Mouse (Mus musculus): Measurements from ENCODE around the gene Shc4.

Gene Shc4

DNA sequence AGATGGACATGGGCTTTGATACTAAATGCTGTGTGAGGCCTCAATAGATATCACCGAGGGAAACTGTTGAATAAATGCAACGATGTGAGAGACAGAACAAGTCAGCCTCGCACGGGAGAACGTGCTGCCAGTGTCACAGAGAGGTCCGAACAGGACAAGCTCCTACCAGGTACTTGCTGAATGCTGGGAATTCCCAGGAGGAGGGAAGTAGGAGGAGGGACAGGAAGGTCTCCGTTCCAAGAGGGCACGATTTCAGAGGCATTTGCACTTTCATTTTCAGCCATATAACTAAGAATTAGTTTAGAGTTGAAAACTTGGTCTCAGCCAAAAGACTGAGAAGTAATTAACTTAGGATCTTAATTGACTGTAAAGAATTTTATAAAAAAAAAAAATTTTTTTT, 72.4 kb downstream of the Shc4 start:
- in situ Hi-C loops (cut with MboI; ENCODE audit: unreplicated experiment in 2 of 2): loop anchor here (25.0 kb wide), 2 partner anchors 511 to 861 kb away; partner anchors contain the start of genes Atp8b4 (in 1 of the 2), Dtwd1 (in 1 of the 2) and Fam227b (in 1 of the 2)

DNA sequence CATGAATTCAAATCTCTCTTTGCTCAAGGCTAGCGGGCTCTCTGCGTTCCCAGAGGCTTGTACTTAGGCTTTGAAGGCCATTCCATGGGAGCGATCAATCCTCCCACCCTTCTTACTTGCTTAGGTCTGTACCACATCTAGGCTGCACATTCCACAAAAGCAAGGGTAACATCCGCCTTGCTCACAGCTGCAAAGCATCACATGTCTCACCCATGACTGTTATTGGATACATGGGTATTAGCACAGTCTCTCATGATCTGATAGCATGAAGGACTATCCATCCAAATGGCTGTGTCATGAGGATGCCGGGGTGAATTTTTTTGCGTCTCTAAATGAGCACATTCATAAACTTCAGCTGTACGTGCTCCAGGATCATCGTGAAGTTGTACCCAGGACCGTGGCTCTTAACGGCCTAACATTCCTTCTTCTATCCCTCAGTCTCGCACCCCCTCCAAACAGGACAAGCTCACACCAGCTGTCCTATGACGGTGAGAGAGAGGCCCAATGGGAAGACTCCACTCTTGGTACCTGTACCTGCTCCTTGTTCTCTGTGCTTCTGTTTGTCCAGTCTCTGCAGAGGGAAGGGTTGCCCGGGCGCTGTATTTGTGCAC, 73.1 kb downstream of the Shc4 start:
- in situ Hi-C loops (cut with MboI; ENCODE audit: unreplicated experiment in 2 of 2): loop anchor here (25.0 kb wide), 2 partner anchors 511 to 861 kb away; partner anchors contain the start of genes Atp8b4 (in 1 of the 2), Dtwd1 (in 1 of the 2) and Fam227b (in 1 of the 2)

DNA sequence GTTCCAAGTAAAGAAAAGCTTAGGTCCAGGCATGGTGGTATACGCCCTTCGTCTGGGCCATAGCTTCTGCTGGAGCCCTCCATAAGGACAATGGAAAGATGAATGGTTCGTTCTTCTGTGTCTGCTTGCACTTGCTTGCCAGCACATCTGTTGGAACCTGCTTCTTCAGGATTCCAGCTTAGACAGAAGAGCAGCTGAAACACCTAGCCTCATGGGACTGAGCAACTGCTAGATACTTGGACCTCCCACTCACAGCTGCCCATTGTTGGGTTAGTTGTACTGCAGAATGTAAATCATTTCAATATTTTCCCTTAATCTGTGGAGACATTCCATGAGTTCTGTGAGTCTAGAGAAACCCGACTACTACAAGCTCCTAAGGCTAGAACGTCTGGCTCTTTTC, 73.9 kb downstream of the Shc4 start:
- in situ Hi-C loops (cut with MboI; ENCODE audit: unreplicated experiment in 2 of 2): loop anchor here (25.0 kb wide), 2 partner anchors 512 to 862 kb away; partner anchors contain the start of genes Atp8b4 (in 1 of the 2), Dtwd1 (in 1 of the 2) and Fam227b (in 1 of the 2)

DNA sequence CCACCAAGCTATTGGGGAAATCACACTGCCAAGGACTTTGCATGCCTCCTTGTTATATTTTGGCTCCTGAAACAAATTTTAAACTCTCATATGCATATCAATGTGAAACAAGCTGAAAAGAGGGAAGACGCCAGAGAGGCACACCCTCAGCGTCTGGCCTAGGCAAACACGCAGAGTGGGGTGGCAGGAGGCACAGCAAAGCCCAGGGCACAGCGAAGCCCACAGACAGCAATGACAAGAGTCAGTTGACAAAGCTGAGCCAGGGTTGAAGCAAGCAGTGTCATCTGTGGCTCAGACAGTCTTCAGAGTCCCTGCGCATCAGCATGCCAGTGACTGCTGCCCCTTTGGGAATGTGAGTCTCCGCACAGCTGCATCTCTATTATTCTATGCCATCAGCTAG, 79.0 kb downstream of the Shc4 start:
- in situ Hi-C loops (cut with MboI; ENCODE audit: unreplicated experiment in 2 of 2): no loop called here

DNA sequence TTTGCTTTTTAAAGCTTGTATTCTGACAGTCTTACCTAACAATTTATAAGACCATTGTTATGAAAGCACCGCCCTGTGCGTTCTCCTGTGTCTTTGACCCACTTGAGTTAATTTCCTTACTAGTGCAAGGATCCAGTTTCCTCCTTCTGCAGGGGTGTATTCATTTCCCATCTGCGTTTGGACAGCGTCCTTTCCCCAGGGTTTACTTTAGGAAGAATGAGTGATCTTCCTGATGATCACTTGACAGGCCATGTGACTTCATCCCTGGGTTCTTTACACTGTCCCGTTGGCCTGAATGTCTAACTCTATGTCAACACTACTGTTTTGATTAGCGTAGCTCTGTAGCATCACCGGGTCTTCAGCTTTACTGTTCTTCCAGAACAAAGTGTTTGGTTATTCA, 86.6 kb downstream of the Shc4 start:
- in situ Hi-C loops (cut with MboI; ENCODE audit: unreplicated experiment in 2 of 2): no loop called here

DNA sequence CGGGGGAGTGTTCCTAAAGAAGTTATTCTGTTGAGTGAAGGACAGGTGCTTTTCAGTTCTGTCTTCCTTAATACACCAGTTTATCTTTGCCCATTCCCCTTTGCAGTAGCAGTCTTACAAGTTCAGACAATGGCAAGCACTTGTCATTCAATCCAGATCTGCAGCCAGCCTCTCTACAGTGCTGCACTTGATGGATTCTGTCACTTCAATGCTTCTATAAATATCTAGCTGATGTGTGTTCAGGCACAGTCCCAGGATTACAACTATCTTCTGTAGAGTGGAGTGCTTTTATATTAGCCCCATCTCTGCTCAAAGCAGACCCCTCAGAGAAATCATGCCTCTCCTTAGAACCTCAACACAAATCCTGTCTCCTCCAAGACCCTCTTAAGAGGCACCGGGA, 93.9 kb downstream of the Shc4 start:
- in situ Hi-C loops (cut with MboI; ENCODE audit: unreplicated experiment in 2 of 2): no loop called here

DNA sequence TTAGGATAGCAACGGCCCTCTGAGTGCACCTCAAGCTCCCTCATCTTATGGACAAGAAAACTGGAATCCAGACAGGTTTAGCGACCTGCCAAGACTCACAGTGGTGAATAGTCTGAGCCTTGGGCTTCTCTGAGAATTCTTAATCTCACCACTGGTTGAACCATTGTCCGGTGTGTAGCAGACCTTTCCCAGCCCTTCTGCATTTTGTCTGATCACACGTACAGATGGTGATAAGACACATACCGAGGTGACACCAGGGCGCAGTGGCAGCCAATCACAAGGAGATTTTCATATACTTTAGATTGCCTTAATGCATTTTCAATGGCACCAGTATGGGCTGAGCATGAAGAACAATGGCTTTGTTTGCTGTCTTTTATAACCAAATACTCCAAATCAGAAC, 95.5 kb downstream of the Shc4 start:
- in situ Hi-C loops (cut with MboI; ENCODE audit: unreplicated experiment in 2 of 2): no loop called here

DNA sequence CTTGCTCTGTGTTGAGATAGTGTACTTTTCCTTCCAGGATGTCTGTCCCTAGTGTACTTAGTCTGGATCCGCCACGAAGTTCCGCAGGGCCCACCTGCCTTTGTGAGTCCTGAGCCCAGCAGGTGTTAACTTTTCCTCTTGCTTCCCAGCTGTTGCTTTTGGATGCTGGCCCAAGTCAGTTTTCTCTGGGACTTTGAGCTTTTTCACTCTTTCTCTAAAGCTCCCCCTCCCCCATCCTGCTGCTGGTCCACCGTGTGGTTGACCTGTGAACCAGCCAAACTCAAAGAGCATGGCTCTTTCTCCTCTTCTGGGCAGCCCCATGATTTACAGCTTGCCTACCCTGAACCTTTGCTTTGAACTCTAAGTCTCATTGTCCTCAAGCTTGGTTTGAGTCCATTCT, 97.4 kb downstream of the Shc4 start:
- in situ Hi-C loops (cut with MboI; ENCODE audit: unreplicated experiment in 2 of 2): no loop called here

DNA sequence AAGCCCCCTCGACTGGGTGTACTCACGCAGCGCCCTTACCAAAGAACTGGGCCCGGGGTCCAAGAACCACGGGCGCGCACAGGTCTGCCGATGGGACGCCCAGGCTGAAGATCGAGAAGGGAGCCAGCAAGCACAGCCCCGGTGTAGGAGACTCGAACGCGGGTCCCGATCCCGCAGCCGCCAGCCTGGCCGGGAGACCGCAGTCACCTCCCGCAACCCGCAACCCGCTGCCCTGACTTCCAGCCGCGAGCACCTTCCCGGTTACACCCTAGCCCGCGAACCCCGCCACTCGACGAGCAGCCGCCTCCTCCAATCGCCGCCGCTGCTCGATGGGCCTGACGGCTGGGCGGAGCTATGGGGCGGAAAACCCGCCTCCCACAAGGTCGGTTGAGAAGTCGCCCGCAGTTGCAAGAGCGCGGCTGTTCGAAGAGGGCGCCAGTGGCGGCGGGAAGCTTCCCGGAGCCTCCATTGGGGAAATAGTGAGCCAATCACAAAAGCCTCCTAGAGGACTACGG, 99.1 kb downstream of the Shc4 start, which contains the start of gene Cep152:
Gene Cep152, minus strand, starts transcription at position 277 of the 515 bp plus-strand sequence.
- in situ Hi-C loops (cut with MboI; ENCODE audit: unreplicated experiment in 2 of 2): loop anchor here in 1 of 2 experiments (25.0 kb wide), 1 partner anchor 363 kb away; no protein-coding TSS in a partner anchor

DNA sequence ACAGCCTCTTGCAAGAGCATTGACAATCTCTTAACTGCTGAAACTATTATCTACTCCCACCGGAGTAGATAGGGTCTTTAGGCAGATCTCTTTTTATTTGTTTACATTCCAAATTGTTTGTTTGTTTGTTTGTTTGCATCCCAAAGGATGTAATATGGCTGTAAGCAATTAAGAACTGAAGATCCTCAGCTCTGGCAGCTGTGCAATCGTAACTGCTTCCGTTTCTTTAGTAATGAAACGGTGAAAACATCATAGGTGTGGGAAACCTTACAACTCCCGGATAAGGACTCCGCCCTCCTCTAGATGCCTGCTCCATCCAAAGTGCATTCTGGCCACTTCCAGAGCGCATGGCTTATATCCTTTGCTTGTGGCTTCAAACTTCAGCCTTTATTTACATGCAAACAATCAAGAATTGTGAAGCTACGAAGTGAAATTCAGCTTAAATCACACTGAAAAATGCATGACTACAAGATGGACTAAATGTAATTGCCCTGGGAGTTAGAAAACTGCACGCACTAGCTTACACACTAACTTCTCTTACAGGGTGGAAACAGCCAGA, 99.7 kb downstream of the Shc4 start:
- in situ Hi-C loops (cut with MboI; ENCODE audit: unreplicated experiment in 2 of 2): loop anchor here in 1 of 2 experiments (25.0 kb wide), 1 partner anchor 362 kb away; no protein-coding TSS in a partner anchor

DNA sequence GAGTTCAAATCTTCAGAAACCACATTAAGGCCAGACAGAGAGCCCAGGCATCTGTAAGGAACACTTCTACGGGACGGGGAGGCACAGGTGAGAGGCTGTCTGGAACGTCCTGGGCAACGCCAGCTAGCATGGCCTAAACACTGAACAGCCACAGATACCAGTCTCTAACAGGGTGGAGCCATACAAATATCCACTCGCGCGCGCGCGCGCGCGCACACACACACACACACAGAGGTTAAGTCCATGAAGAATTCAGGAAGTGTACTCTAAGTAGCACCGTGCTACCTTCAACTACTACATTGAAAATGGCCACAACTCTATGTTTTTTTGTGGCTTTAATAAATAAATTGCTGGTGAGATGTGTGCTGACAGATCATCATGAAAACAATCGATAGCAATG, 100.7 kb downstream of the Shc4 start:
- in situ Hi-C loops (cut with MboI; ENCODE audit: unreplicated experiment in 2 of 2): loop anchor here in 1 of 2 experiments (25.0 kb wide), 1 partner anchor 361 kb away; no protein-coding TSS in a partner anchor

DNA sequence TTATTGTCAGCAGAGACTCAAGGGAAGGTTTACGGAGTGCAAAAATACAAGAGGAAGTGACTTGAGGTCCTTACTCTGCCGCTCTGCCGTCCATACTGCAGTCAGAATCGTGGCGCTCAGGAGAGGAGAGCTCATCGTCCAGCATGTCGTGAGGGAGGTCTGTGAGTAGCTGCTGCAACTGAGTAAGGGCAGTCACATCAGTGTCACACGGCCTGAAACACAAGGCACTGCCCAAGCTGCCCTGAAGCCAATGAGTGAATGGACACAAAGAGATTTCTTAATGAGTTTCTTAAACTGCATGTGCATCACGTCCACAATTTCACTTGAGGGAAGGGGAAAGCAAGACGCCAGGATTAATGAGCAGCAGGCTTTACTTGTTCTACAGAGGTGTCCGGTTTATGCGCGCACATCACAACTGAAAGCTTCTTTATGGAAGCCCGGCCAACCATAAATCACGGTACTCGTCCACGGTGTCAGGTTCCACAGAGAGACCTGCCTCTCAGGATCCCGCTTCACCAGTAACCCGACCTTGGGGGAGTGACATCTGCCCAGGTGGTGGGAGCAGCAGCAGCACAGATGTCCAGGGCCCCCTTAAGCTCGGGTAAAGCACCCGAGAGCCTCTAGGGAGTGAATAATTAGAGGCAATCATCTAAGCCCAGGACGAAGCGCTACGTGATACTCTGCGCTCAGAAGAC, 103.6 kb downstream of the Shc4 start:
- in situ Hi-C loops (cut with MboI; ENCODE audit: unreplicated experiment in 2 of 2): loop anchor here in 1 of 2 experiments (25.0 kb wide), 1 partner anchor 358 kb away; no protein-coding TSS in a partner anchor

DNA sequence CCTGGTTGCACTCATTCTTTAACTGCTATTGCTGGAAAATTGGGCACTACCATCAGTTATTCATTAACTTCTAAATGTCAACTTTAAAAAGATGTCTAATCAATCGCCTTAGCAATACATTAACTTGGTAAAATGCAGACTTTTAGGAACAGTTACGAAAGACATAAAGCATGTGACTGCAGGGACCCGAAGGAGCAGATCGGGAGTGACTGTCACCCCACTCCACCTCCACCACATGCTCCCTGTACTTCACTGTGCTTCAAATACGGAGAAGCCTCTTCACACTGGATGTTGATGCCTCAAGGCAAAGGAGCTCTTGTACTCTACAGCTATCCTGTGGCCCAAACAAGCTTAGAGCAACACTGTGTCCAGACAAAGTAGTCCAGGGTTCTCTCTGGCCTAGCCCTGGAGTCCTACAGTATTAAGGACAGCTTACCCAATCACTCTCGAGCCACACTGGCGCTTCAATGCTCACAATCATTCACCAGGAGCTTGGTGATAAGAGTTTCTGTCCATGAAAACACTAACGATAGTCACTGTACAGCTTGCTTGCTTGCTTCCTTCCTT, 108.0 kb downstream of the Shc4 start:
- in situ Hi-C loops (cut with MboI; ENCODE audit: unreplicated experiment in 2 of 2): loop anchor here in 1 of 2 experiments (25.0 kb wide), 1 partner anchor 354 kb away; no protein-coding TSS in a partner anchor

DNA sequence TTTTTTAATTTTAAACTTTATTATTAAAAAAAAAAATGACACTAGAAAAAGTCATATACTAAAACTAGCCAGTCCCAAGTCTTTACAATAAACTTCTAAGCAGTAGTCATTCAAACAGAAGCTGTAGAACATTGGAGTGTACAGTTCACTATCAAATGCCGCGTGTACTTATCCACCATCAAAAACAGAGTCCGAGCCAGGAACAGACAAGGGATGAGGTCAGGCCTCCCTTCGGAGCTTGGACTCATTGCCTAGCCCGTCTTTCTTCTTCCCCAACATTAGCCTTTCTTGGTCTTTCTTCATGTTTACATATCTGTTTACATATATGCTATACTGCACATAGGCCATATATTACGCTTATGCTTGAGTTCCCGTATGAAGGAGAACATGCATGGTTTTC, 108.5 kb downstream of the Shc4 start:
- in situ Hi-C loops (cut with MboI; ENCODE audit: unreplicated experiment in 2 of 2): loop anchor here in 1 of 2 experiments (25.0 kb wide), 1 partner anchor 353 kb away; no protein-coding TSS in a partner anchor

DNA sequence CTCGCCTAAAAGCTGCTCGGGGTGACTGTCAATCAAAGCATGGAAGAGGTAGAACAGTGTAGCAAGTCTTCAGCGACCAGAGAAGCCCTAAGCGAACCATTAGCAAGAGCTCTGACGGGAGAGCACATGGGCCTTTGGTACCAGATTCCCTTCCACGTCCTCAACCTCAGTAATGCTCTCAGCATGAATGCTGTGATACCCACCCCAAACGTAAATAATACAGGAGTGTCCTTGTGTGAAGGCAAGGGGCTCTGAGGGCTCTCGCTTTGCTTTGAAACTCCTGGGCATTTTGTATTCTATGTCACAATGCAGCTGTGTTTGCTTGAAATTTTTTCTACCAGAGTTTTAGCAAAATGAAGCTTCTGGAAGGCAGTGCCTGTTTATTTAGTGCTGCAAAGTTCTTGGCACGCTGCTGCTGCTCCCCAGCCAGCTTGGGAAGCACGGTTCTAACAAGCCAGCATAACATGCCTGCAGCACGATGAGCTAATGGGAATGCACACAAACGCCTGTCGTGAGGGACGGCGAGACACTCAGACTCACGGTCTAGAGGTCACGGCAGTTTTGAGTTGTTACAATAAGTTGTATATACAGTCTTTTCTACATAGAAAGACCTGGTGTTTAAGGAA, 117.6 kb downstream of the Shc4 start:
- in situ Hi-C loops (cut with MboI; ENCODE audit: unreplicated experiment in 2 of 2): loop anchor here (10.0 to 25.0 kb wide), 2 partner anchors 342 to 344 kb away; no protein-coding TSS in a partner anchor

DNA sequence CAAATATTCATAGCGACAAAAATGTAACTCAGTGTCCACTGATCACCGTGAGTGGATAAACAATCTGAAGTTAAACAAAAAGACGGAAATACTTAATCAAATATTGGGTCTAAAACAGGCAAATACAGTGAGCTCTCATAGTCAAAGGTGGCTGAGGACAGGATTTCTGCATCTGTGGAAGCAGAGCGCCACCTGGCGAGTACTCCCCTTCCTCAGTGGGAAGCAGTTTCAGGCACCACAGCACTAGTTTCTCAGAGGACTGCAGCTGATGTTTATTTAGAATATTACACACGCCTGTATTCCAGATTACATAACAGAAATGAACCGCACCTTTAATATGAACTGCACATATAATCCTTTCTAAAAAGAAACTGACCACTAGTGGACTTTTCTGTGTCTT, 119.3 kb downstream of the Shc4 start:
- in situ Hi-C loops (cut with MboI; ENCODE audit: unreplicated experiment in 2 of 2): loop anchor here (10.0 to 25.0 kb wide), 2 partner anchors 340 to 342 kb away; no protein-coding TSS in a partner anchor

DNA sequence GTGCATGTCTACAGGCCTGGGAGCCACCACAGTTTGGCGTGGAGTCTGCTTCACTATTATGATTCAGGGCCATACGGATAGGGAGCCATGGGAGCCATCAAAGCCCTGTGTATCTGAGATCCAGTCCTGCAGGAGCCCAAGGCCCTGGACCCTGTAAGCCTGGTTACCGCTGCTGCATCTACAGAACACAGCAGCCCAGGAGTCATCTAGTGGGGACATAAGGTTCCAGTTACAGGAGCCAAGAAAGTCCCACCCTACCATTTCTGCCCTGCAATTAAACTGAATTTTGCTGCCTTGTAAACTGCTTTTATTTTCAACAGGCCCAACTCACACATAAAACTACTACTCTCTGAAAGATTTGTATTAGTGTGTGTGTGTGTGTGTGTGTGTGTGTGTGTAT, 121.0 kb downstream of the Shc4 start:
- in situ Hi-C loops (cut with MboI; ENCODE audit: unreplicated experiment in 2 of 2): loop anchor here (10.0 to 25.0 kb wide), 2 partner anchors 338 to 341 kb away; no protein-coding TSS in a partner anchor

DNA sequence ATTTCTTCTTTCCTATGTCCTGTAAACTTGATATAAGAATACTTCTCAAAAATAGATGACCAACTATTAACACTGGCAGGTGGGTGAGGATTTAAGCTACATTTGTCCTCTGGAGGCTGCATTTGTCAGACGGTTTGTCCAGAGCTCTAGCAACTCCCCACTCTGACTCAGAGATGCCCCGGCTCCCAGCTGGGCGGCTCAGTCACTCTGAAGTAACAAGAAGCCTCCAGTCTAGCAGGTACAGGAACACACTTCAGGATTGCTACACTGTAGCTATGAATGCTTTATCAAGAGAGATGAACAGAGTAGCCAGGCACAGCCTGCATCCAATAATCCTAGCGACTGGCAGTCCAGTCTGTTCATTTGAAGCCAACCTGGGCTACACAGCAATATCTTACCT, 125.0 kb downstream of the Shc4 start:
- in situ Hi-C loops (cut with MboI; ENCODE audit: unreplicated experiment in 2 of 2): no loop called here

DNA sequence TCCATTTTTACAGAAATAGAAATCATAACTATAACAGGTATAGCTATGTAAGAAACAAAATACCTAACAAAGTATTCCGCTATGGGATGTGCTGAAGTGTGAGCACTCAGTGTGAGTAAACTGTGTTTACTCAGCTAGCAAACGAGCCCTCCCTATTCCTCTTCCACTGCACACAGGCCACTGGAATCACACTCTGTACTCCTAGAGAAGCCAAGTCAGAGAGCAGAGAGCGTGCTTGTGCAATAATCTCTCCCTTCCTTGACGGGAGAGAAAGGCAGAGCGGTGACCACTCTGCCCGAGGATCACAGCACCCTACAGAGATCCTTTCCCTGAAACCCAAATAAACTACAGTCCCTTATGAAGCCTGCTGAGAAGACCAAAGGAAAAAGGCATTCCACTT, 125.7 kb downstream of the Shc4 start:
- in situ Hi-C loops (cut with MboI; ENCODE audit: unreplicated experiment in 2 of 2): no loop called here

DNA sequence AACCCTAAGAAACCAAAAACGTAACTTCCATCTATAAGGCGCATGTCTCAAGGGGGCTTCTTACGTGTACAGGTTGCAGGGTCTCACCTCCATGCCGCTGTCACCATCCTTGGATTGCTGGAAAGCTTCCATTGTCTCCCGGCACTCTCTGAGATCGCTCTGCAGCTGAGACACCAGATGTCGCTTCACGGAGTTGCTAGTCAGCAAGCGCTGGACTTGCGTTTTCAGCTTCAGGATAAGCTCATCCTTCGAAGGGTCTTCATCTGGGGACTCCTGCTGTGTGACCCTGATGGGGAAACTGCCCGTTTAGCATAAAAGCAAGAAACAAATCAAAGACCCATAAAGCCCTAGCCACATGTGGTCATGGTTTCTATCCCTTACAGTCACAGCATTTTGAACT, 129.2 kb downstream of the Shc4 start:
- in situ Hi-C loops (cut with MboI; ENCODE audit: unreplicated experiment in 2 of 2): no loop called here
